Mouse (Mus musculus) limb, embryonic 11.5 days (tissue): Measurements from ENCODE around the gene Smtnl2. TPM values are rescaled to one million over a fixed set of nuclear protein-coding genes. Genes with fewer than 3 reads are reported as not detected.

Source experiments
- ATAC-seq: fragments of 200-750 bp; cut with Nextera tagmentation; 2 replicates; pipeline ENCODE4 v1.8.0; 2017; ENCODE audit warnings: low read depth; ENCODE audit not compliant: insufficient number of reproducible peaks, low FRiP score, low TSS enrichment
- DNase-seq: peaks from one replicate; pipeline ENCODE4 v3.0.0-alpha.2; 2015; ENCODE audit warnings: low spot score
- H3K27ac ChIP-seq: fragments of 300-500 bp; sonication (generic); replicated peaks from 2 replicates; pipeline ENCODE4 v1.5.1; 2014; ENCODE audit warnings: low read depth, mild to moderate bottlenecking, low read length
- H3K27me3 ChIP-seq: fragments of 300-500 bp; sonication (generic); 2 replicates; pipeline ENCODE4 v1.6.1; 2014; ENCODE audit warnings: mild to moderate bottlenecking, low read length, mixed read lengths; ENCODE audit not compliant: control insufficient read depth, insufficient read depth
- H3K36me3 ChIP-seq: fragments of 300-500 bp; sonication (generic); 2 replicates; pipeline ENCODE4 v1.6.1; 2014; ENCODE audit warnings: mild to moderate bottlenecking, low read length, moderate library complexity, mixed read lengths; ENCODE audit not compliant: control insufficient read depth, insufficient read depth
- H3K4me1 ChIP-seq: fragments of 300-500 bp; sonication (generic); 2 replicates; pipeline ENCODE4 v1.6.1; 2014; ENCODE audit warnings: low read length, mixed read lengths; ENCODE audit not compliant: control insufficient read depth, insufficient read depth
- H3K4me2 ChIP-seq: fragments of 300-500 bp; sonication (generic); 2 replicates; pipeline ENCODE4 v1.6.1; 2014; ENCODE audit warnings: low read depth, mild to moderate bottlenecking, moderate library complexity; ENCODE audit not compliant: severe bottlenecking
- H3K4me3 ChIP-seq: fragments of 300-500 bp; sonication (generic); 2 replicates; pipeline ENCODE4 v1.5.1; 2014; ENCODE audit warnings: low read depth, low read length
- H3K9ac ChIP-seq: fragments of 300-500 bp; sonication (generic); 2 replicates; pipeline ENCODE4 v1.6.1; 2014; ENCODE audit warnings: mild to moderate bottlenecking, low read length
- H3K9me3 ChIP-seq: fragments of 300-500 bp; sonication (generic); 2 replicates; pipeline ENCODE4 v1.6.1; 2016; ENCODE audit warnings: low read length; ENCODE audit not compliant: control insufficient read depth
- WGBS: fragments of 180-500 bp; shearing (Covaris S2); extraction: QIAGEN DNeasy Blood & Tissue Kit; methylation state at CpG from one replicate; pipeline ENCODE4 v1.1.7; 2014; 5-methylcytosine and 5-hydroxymethylcytosine counted together
- polyA plus RNA-seq: library from polyadenylated mRNA; unstranded; fragments of >200 nt; fragmentation: Nextera tagmentation; extraction: Ambion mirVana; gene quantifications from 2 replicates; pipeline ENCODE4 v1.2.1, GENCODE M21; 2014

The Smtnl2 gene
- polyA plus RNA-seq: 12.2 and 13.2 TPM in 2 replicates

DNA sequence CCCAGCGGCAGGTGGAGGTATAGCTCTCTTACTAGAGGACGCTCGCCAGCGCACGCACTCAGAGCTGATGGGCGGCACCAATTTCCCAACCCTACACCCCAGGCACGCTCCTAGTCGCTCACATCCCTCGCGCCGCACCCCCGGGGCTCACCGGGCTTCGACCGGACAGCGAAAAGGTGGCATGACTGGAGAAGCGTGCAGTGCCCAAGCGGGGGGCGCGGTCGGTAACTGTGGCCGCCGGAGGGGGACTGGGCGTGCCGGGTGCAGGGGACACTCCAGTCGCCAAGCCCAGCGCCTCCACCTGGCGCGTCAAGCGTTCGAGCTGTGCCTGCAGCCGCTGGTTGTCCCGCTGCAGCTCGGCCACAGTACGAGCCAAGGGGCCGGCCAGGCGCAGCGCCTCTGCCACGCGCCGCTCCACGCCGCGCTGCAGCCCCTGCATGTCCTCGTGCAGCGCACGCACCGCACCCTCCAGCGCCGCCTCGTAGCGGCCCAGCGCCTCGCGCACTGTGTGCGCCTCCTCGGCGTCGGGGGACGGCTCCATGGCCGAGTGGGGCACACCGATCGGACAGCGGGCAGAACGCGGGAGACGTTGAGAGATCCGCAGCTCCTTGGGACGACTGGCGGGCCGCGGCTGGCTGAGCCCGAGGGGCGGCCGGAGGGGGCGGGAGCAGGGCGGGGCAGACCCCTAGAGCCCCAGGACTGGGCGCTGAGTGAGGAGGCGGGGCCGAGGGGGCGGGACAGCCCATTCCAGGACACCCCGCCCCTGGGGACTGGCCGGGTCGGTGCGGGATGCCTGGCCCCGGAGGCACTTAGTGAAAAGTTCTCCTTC is at the start of gene Smtnl2:
TSS of gene Smtnl2 (minus strand) at position 621 of the 829 bp plus-strand sequence.
- Histone ChIP-seq H3K4me2 (peak within 1 kb of the TSS; percentile 97), H3K27ac (no peak within 1 kb of the TSS), H3K27me3 (peaks cover 4% of the 10 kb centered on the region; the same call in 1 of the 2 replicates), H3K4me1 (peaks cover 7% of the 10 kb centered on the region; the same call in 1 of the 2 replicates), H3K36me3 (no peaks in the 10 kb centered on the region), H3K9ac (peak within 1 kb of the TSS; percentile 62), H3K9me3 (no peaks in the 10 kb centered on the region), H3K4me3 (peak within 1 kb of the TSS; percentile 70)
- ATAC-seq (peak; percentile 84), DNase-seq (peak; percentile 89)
- under 1% methylated on average over 84 of the region's 86 CpGs for WGBS

- H3K27ac ChIP-seq: no peak overlapping the region
- H3K9me3 ChIP-seq: no peaks in the 10 kb centered on the region
- H3K27me3 ChIP-seq: no peaks in the 10 kb centered on the region
- no peak overlapping the region for H3K9ac ChIP-seq
- no peaks in the 10 kb centered on the region for H3K36me3 ChIP-seq
- H3K4me2 ChIP-seq: no peak overlapping the region
- H3K4me3 ChIP-seq: no peak overlapping the region
- DNase-seq: no peak
- no peaks in the 10 kb centered on the region for H3K4me1 ChIP-seq
- 79% methylated on average over 3 of the region's 3 CpGs for WGBS
- no peak for ATAC-seq
Observed at GRCm38 (mm10) chr11:72458502-72458901, 47.0 kb upstream of the Smtnl2 start.

DNA sequence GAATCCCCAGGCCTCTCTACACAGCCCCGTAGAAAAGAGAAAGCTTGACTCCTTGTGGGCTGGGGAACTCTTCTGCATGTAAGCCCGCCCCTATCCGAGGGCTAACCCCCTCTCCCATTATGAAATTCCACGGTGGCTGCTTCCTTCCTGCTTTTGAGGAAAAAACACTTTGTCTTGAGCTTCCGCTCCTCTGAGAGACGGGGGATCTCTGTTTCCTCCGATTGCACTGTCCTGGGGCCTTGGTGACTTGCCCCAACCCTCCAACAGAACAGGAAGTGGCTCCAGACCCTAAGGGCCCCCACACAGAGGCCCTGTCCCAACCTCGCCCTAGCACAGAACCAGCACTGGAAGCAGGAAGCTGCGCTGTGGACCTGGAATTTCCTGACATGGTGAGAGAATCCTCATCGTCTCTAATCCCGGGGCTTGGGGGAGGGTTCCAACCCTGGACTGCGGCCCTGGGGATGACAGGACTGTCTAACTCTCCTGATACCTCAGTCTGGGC is 46.5 kb upstream of the Smtnl2 start:
- Histone ChIP-seq H3K27me3 (no peaks in the 10 kb centered on the region), H3K9me3 (no peaks in the 10 kb centered on the region), H3K4me3 (no peak overlapping the region), H3K36me3 (no peaks in the 10 kb centered on the region), H3K4me1 (no peaks in the 10 kb centered on the region), H3K27ac (no peak overlapping the region), H3K4me2 (no peak overlapping the region), H3K9ac (no peak overlapping the region)
- 73% methylated on average over 12 of the region's 12 CpGs for WGBS
- DNase-seq (no peak), ATAC-seq (no peak)

DNA sequence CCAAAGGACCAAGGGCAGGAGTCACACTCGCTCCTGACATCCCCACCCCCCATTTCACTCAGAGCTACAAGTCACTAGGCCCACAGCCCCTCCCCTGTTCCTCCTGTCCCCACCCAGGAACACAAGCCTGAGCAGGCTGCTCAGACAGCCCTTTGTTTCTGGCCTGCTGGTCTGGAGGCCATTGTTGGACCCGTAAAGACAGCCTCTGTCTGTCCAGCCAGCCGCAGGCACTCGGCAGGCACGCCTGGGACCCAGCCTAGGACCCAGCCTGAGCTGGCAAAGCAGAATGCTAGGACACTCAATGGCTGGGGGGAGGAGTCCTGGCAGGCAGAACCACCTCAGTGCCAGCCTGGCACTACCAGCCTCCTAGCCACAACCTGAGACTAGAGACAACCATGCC is 44.2 kb upstream of the Smtnl2 start:
- ATAC-seq (no peak), DNase-seq (no peak)
- peaks cover 3% of the 10 kb centered on the region for H3K36me3 ChIP-seq
- no peak overlapping the region for H3K27ac ChIP-seq
- H3K4me1 ChIP-seq: no peaks in the 10 kb centered on the region
- no peaks in the 10 kb centered on the region for H3K27me3 ChIP-seq
- WGBS: 75% methylated on average over 5 of the region's 5 CpGs
- no peaks in the 10 kb centered on the region for H3K9me3 ChIP-seq
- no peak overlapping the region for H3K4me3 ChIP-seq
- no peak overlapping the region for H3K4me2 ChIP-seq
- H3K9ac ChIP-seq: no peak overlapping the region

- no peak overlapping the region for H3K4me2 ChIP-seq
- 55% methylated on average over 15 of the region's 15 CpGs for WGBS
- ATAC-seq (no peak), DNase-seq (no peak)
- H3K27ac ChIP-seq: no peak overlapping the region
- H3K4me3 ChIP-seq: no peak overlapping the region
- no peaks in the 10 kb centered on the region for H3K27me3 ChIP-seq
- H3K4me1 ChIP-seq: no peaks in the 10 kb centered on the region
- no peak overlapping the region for H3K9ac ChIP-seq
- H3K36me3 ChIP-seq: peaks cover 20% of the 10 kb centered on the region
- no peaks in the 10 kb centered on the region for H3K9me3 ChIP-seq
Observed at GRCm38 (mm10) chr11:72453105-72453953, 41.8 kb upstream of the Smtnl2 start.

DNA sequence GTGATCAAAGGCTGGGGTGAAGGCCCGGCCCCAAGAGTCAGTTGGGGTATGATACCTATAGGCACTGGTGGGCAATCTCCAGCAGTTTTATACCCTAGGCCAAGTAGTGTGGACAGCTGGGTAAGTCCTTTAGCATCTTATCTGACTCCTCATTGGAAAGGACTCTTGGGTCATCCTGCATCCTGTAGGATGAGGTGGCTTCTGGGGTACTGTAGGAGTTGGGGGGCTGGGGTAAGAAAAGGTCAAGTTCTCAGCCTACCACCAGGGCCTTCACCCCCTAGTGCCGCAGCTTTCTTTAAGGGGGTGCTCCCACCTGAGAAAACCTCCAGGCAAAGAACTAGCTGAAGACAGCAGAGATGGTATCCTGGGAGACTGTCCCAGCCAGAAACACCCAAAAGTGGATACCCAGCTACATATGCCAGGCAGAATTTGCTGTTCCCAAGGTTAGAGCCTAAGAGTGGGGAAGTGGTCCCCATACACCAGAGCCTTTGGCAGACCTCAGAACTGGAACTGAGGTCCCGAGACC is 40.7 kb upstream of the Smtnl2 start:
- H3K36me3 ChIP-seq: peaks cover 30% of the 10 kb centered on the region
- H3K9me3 ChIP-seq: no peaks in the 10 kb centered on the region
- H3K27ac ChIP-seq: no peak overlapping the region
- no peaks in the 10 kb centered on the region for H3K4me1 ChIP-seq
- H3K9ac ChIP-seq: no peak overlapping the region
- no peak overlapping the region for H3K4me2 ChIP-seq
- ATAC-seq (no peak), DNase-seq (no peak)
- WGBS: 85% methylated on average over 3 of the region's 3 CpGs
- no peak overlapping the region for H3K4me3 ChIP-seq
- H3K27me3 ChIP-seq: no peaks in the 10 kb centered on the region

DNA sequence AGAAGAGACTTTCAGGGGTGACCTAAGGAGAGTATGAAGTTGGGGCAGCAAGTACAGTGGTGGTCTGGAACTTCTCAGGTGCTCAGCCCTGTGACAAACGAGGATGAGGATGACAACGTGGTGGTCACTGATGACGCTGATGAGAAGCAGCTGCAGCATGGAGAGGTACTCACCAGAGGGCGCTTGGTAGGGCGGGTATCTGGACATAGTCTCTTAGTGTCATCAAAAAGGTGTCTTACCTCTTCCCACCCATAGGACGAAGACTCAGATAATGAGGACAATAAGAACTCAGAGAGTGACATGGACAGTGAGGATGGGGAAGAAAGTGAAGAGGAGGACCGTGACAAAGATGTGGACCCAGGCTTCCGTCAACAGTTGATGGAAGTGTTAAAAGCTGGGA is 36.0 kb upstream of the Smtnl2 start:
- Histone ChIP-seq H3K27me3 (no peaks in the 10 kb centered on the region), H3K4me2 (no peak overlapping the region), H3K4me3 (no peak overlapping the region), H3K36me3 (peaks cover 60% of the 10 kb centered on the region), H3K9ac (no peak overlapping the region), H3K4me1 (no peaks in the 10 kb centered on the region; the same call in 1 of the 2 replicates), H3K9me3 (no peaks in the 10 kb centered on the region), H3K27ac (no peak overlapping the region)
- DNase-seq: no peak
- 88% methylated on average over 8 of the region's 8 CpGs for WGBS
- no peak for ATAC-seq
